Mouse (Mus musculus): Measurements from ENCODE around the gene Prkcb. TPM values are rescaled to one million over a fixed set of nuclear protein-coding genes. Genes with fewer than 3 reads are reported as not detected.

Prkcb gene
- polyA plus RNA-seq, 1 experiment from 2014 or later, result 10.5 TPM

DNA sequence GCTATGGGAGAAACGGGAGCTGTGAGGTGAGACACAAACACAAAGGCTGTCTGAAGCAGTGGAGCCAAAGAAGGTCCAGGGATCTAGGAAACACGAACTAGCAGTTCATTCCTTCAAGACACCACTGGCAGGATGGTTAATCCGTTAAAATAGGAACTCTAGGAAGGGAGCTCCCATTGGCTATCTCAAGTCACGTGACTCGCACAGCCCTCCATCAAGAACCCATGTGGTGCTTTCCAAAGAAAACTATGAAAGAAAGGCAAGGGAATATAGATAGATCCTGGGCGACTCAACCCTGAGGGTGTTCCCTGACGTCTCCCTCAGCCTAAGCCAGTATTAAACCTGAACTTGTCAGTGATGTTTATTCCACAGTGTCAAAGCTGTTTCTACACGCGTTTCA lies 31.0 kb downstream of the Prkcb start:
- Histone ChIP-seq H3K4me3 (no peak overlapping the region), H3K36me3 (no peaks in the 10 kb centered on the region), H3K27ac (ENCODE audit: poor library complexity, severe bottlenecking) (no peak overlapping the region), H3K9ac (no peak overlapping the region), H3K4me2 (no peak overlapping the region), H3K4me1 (replicated peaks) (peaks cover 4% of the 10 kb centered on the region; the same call in 1 of the 2 replicates), H3K27me3 (replicated peaks) (no peaks in the 10 kb centered on the region), H3K9me3 (replicated peaks) (0 out of 2 replicates have a peak, but pooled peaks cover 2% of the 10 kb centered on the region)
- WGBS, result 77% methylated on average over 9 of the region's 9 CpGs
- no peak for ATAC-seq (ENCODE audit: insufficient number of reproducible peaks, low FRiP score)

DNA sequence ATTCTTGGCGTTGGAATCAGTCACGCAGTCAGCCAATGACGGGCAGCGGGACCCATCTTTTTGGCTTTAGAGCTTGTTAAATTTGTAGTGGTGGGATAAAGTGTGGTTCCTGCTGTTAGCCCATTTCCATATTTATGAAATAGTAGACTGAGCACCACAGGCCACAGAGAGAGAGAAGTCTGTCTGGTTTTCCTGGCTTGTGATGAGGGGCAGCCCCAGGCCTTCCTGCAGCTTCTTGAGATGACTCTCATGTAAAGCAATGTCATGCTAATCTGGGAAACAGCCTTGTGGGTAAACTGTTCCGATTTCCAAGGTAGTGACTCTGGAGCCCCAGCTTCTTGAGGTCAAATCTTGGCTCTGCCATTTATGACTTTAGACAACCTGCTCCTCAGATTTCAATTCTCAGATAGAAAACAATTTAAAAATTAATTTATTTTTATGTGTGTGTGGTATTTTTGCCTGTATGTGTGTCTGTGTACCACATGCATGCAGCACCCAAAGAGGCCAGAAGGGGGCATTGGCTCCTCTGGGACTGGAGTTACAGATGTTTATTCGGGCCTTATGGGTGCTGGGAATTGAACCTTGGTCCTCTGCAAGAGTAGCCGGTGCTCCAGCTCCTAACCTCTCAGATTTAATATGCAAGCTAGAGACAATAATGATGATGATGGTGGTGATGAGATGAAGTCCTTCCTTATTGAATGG lies 32.4 kb downstream of the Prkcb start:
- WGBS, result 90% methylated on average over 7 of the region's 7 CpGs

DNA sequence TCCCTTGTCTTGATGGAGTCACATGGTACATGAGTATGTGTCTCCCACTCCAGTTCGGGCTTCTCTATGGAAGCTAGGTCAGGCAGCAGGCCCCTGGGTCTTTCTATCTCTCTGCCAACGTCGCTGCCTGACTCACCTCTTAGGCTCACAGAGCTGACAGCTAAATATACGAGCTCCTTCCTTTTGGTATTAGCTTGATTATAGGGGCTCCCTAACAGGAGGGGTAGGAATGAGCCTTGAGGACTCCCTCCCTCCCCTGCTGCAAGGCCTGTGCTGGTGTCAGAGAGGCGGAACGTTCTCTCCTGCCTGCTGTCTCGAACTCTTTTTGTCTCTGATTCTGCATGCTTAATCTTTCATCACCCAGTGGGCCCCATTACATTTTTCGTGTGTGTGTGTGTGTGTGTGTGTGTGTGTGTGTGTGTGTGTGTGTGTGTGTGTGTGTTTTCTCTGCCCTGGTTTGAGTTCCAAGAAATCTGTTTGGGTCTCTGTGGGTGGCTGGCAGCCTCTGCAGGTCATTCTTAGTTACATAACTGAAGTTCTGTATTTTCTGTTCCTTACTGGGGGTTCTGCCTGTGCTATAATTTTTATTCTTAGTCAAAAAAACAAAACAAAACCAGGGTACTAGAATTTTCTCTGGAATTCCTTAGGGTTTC lies 33.6 kb downstream of the Prkcb start:
- H3K27me3 ChIP-seq (replicated peaks), result no peaks in the 10 kb centered on the region
- WGBS, result 63% methylated on average over 8 of the region's 8 CpGs
- no peak overlapping the region for H3K4me3 ChIP-seq
- H3K9ac ChIP-seq, result no peak overlapping the region
- 0 out of 2 replicates have a peak, but pooled peaks cover 2% of the 10 kb centered on the region for H3K9me3 ChIP-seq (replicated peaks)
- H3K4me1 ChIP-seq (replicated peaks), result no peaks in the 10 kb centered on the region
- no peak for ATAC-seq (ENCODE audit: insufficient number of reproducible peaks, low FRiP score)
- H3K36me3 ChIP-seq, result no peaks in the 10 kb centered on the region
- no peak overlapping the region for H3K27ac ChIP-seq (ENCODE audit: poor library complexity, severe bottlenecking)
- H3K4me2 ChIP-seq, result no peak overlapping the region

More for the DNA sequence above, 32.4 kb downstream of the Prkcb start:
- Histone ChIP-seq H3K4me2 (no peak overlapping the region), H3K9me3 (replicated peaks) (0 out of 2 replicates have a peak, but pooled peaks cover 2% of the 10 kb centered on the region), H3K9ac (no peak overlapping the region), H3K27ac (ENCODE audit: poor library complexity, severe bottlenecking) (no peak overlapping the region), H3K36me3 (no peaks in the 10 kb centered on the region), H3K4me1 (replicated peaks) (peaks cover 4% of the 10 kb centered on the region; the same call in 1 of the 2 replicates), H3K4me3 (no peak overlapping the region), H3K27me3 (replicated peaks) (no peaks in the 10 kb centered on the region)
- no peak for ATAC-seq (ENCODE audit: insufficient number of reproducible peaks, low FRiP score)

DNA sequence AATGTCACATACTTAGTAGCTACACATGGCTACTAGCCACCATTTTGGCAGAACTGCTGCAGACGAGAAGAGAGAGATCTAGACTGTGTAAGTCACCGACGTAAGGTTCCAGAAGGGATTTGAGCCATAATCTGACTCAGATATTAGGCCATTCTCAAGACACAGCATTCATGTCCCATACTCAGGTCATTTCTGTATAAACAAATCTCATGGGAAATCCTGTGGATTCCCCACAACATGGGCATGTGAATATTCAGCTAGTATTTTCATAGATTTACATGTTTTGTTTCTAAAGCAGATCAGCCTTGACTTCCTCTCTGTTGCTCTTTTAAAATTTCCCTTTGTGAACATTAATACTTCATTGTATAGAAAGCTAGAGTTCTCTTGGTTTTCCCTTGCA lies 39.4 kb downstream of the Prkcb start:
- WGBS, result 86% methylated on average over 3 of the region's 3 CpGs
- H3K4me1 ChIP-seq (replicated peaks), result no peaks in the 10 kb centered on the region; the same call in 1 of the 2 replicates
- no peaks in the 10 kb centered on the region for H3K36me3 ChIP-seq
- H3K9ac ChIP-seq, result no peak overlapping the region
- no peak overlapping the region for H3K4me2 ChIP-seq
- no peaks in the 10 kb centered on the region for H3K9me3 ChIP-seq (replicated peaks)
- ATAC-seq (ENCODE audit: insufficient number of reproducible peaks, low FRiP score), result no peak
- H3K4me3 ChIP-seq, result no peak overlapping the region
- H3K27ac ChIP-seq (ENCODE audit: poor library complexity, severe bottlenecking), result no peak overlapping the region
- no peaks in the 10 kb centered on the region for H3K27me3 ChIP-seq (replicated peaks)

DNA sequence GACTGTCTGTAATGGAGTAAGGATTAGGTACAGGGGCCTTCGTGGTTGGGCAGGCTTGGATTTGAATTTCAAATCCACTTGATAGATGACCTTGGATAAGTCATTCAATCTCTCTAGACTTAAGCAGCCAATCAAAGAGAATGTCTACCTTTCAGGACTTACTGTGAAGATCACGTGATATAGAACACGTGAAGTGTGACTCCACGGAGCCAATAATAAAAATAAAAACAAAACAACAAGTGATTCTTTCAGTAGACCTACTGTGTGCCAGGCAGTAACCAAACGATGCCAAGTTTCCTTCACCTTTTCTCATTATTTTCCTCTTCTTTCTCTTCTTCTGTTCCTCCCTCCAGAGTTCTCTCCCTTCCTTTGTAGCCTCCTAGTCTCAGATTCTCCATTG lies 39.9 kb downstream of the Prkcb start:
- H3K4me2 ChIP-seq, result no peak overlapping the region
- no peak overlapping the region for H3K4me3 ChIP-seq
- no peaks in the 10 kb centered on the region; the same call in 1 of the 2 replicates for H3K4me1 ChIP-seq (replicated peaks)
- H3K36me3 ChIP-seq, result no peaks in the 10 kb centered on the region
- no peaks in the 10 kb centered on the region for H3K9me3 ChIP-seq (replicated peaks)
- no peak overlapping the region for H3K27ac ChIP-seq (ENCODE audit: poor library complexity, severe bottlenecking)
- whole genome bisulfite sequencing, result 77% methylated on average over 5 of the region's 5 CpGs
- no peaks in the 10 kb centered on the region for H3K27me3 ChIP-seq (replicated peaks)
- H3K9ac ChIP-seq, result no peak overlapping the region
- ATAC-seq (ENCODE audit: insufficient number of reproducible peaks, low FRiP score), result no peak

DNA sequence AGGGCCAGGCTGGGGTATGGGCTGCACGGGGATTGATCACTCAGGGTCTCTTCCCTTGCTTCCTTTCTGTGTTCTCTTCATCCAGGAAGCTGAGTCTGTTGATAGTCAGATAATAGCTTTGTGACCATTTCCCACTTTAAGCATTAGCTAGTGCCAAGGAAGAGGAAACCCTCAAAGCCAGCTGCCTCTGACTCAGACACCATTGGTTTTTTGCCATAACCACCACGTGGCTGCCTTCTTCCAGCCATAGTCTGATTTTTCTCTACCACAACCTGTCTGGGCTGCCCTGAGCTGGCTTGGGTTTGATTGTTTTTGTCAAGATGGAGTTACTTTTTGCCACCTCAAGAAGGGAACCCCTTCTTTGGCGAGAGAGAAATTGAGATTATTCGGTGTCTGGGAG lies 41.0 kb downstream of the Prkcb start:
- ATAC-seq (ENCODE audit: insufficient number of reproducible peaks, low FRiP score), result no peak
- H3K9ac ChIP-seq, result no peak overlapping the region
- no peaks in the 10 kb centered on the region for H3K9me3 ChIP-seq (replicated peaks)
- no peak overlapping the region for H3K4me3 ChIP-seq
- H3K4me1 ChIP-seq (replicated peaks), result no peaks in the 10 kb centered on the region; the same call in 1 of the 2 replicates
- 63% methylated on average over 4 of the region's 4 CpGs for WGBS
- H3K27me3 ChIP-seq (replicated peaks), result no peaks in the 10 kb centered on the region
- no peak overlapping the region for H3K4me2 ChIP-seq
- H3K27ac ChIP-seq (ENCODE audit: poor library complexity, severe bottlenecking), result no peak overlapping the region
- H3K36me3 ChIP-seq, result no peaks in the 10 kb centered on the region

DNA sequence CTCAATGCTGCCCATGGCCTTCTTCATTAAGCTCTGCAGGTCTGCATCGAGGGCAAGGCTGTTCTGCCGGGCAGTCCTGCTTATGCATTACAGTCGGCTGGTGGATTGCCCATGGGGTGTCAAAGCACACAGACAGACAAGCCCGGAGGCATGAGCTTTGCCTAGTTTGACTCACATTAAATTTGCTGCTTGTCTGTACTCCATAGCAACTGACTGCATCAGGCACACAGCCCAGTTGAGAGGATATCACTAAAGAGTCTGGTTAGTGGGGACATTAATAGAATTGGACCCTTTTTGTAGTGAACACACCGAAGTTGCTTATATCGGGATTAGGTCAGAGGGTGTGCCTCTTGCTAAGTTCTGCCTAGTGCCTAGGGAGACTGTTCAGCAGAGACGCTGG lies 45.1 kb downstream of the Prkcb start:
- no peak overlapping the region for H3K27ac ChIP-seq (ENCODE audit: poor library complexity, severe bottlenecking)
- no peak for ATAC-seq (ENCODE audit: insufficient number of reproducible peaks, low FRiP score)
- WGBS, result 80% methylated on average over 7 of the region's 7 CpGs
- H3K36me3 ChIP-seq, result no peaks in the 10 kb centered on the region
- no peak overlapping the region for H3K9ac ChIP-seq
- H3K27me3 ChIP-seq (replicated peaks), result no peaks in the 10 kb centered on the region
- H3K4me2 ChIP-seq, result no peak overlapping the region
- no peak overlapping the region for H3K4me3 ChIP-seq
- no peaks in the 10 kb centered on the region for H3K9me3 ChIP-seq (replicated peaks)
- no peaks in the 10 kb centered on the region; the same call in 1 of the 2 replicates for H3K4me1 ChIP-seq (replicated peaks)

DNA sequence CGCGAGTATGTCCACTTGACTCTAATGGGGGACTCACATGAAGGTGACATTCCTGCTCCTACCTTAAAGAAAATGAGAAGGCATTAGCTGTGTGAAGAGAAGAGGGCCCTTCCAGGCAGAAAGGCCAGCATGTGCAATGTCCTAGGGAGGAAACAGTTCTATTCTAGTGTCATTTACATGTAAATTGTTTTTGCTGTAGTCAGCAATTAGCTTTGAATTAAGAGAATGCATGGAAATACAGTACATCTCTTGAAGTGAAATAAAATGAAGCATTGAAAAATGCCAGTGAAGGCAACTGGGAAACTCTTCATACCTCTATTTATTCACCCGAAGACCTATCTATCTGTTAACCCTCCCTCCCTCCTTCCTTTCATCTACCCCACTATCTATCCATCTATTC lies 48.8 kb downstream of the Prkcb start:
- no peak for ATAC-seq (ENCODE audit: insufficient number of reproducible peaks, low FRiP score)
- 87% methylated on average over 3 of the region's 3 CpGs for WGBS
- Histone ChIP-seq H3K4me1 (replicated peaks) (0 out of 2 replicates have a peak, but pooled peaks cover 2% of the 10 kb centered on the region), H3K9ac (no peak overlapping the region), H3K4me3 (no peak overlapping the region), H3K9me3 (replicated peaks) (no peaks in the 10 kb centered on the region), H3K36me3 (no peaks in the 10 kb centered on the region), H3K27me3 (replicated peaks) (no peaks in the 10 kb centered on the region), H3K27ac (ENCODE audit: poor library complexity, severe bottlenecking) (no peak overlapping the region), H3K4me2 (no peak overlapping the region)

DNA sequence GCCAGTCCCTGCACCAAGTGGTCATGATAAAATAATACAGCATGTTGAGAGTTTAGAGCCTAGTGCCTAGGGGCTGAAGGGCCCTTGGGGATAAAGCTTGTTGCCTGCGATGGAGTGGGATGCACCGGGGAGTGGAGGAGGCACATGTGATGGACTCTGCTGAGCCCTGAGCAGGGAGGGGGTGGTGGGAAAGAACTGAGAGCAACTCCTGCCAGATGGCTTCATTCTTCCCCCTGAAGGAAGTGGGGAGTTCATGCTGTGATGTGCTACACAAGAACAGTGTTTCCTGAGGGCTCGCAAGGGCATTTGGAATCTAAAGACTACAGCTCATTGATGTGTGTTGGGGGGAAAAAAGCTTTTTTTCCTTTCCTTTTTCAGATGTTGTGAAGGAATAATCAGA lies 49.5 kb downstream of the Prkcb start:
- no peak overlapping the region for H3K4me3 ChIP-seq
- H3K27ac ChIP-seq (ENCODE audit: poor library complexity, severe bottlenecking), result no peak overlapping the region
- no peak overlapping the region for H3K9ac ChIP-seq
- H3K36me3 ChIP-seq, result no peaks in the 10 kb centered on the region
- no peak for ATAC-seq (ENCODE audit: insufficient number of reproducible peaks, low FRiP score)
- WGBS, result 67% methylated on average over 3 of the region's 3 CpGs
- H3K9me3 ChIP-seq (replicated peaks), result no peaks in the 10 kb centered on the region
- no peak overlapping the region for H3K4me2 ChIP-seq
- no peaks in the 10 kb centered on the region for H3K27me3 ChIP-seq (replicated peaks)
- 0 out of 2 replicates have a peak, but pooled peaks cover 2% of the 10 kb centered on the region for H3K4me1 ChIP-seq (replicated peaks)

DNA sequence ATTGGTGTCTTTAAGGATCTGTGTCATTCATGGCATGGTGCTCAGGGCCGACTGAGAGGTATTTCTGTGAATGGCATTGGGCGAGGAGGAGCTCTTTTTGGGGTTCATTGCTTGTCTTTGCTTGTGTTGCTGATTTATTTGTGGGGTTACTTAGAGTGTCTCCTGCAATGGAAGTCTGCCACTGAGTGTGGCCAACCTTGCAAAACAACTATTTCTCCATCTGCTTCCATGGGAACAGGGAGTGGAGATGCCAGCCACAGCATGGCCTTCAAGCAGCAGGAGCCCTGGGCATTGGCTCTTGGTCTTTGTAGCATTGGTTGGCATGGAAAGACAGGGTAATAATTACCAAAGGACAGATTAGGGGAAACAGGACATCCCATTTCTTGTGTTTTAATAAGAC lies 50.9 kb downstream of the Prkcb start:
- no peak for ATAC-seq (ENCODE audit: insufficient number of reproducible peaks, low FRiP score)
- no peak overlapping the region for H3K4me2 ChIP-seq
- H3K9ac ChIP-seq, result no peak overlapping the region
- no peaks in the 10 kb centered on the region for H3K36me3 ChIP-seq
- no peak overlapping the region for H3K4me3 ChIP-seq
- H3K4me1 ChIP-seq (replicated peaks), result 0 out of 2 replicates have a peak, but pooled peaks cover 2% of the 10 kb centered on the region
- 76% methylated on average over 2 of the region's 2 CpGs for WGBS
- H3K27me3 ChIP-seq (replicated peaks), result no peaks in the 10 kb centered on the region
- H3K9me3 ChIP-seq (replicated peaks), result no peaks in the 10 kb centered on the region
- H3K27ac ChIP-seq (ENCODE audit: poor library complexity, severe bottlenecking), result no peak overlapping the region

DNA sequence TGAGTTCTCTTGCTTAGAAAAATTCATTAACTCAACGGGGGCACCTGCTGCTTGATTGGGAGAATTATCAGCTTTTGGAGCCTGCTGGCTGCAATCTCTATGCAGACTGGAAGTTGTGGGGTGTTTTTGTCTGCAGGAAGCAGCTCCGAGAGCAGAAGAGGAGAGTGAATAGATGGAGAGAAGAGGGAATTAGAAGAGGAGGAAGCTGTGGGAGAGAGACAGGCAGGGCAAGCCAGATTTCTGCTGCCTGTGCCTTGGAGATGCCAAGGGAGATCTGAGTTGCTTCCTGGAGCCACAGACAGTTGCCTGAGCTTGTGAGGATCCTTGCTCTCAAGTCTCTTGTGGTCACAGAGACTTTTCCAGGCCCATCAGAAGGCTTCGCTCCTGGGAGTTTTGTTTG lies 53.3 kb downstream of the Prkcb start:
- ATAC-seq (ENCODE audit: insufficient number of reproducible peaks, low FRiP score), result no peak
- Histone ChIP-seq H3K4me2 (no peak overlapping the region), H3K4me1 (replicated peaks) (0 out of 2 replicates have a peak, but pooled peaks cover 7% of the 10 kb centered on the region), H3K27me3 (replicated peaks) (no peaks in the 10 kb centered on the region), H3K4me3 (no peak overlapping the region), H3K27ac (ENCODE audit: poor library complexity, severe bottlenecking) (no peak overlapping the region), H3K9ac (no peak overlapping the region), H3K36me3 (no peaks in the 10 kb centered on the region), H3K9me3 (replicated peaks) (no peaks in the 10 kb centered on the region)
- 54% methylated on average over 3 of the region's 3 CpGs for WGBS
